Mouse (Mus musculus): ENCODE data around the gene Ppp1r12a. TPM values are rescaled to one million over a fixed set of nuclear protein-coding genes. Genes with fewer than 3 reads are reported as not detected.

Ppp1r12a gene
- polyA plus RNA-seq, 1 experiment from 2014 or later: 69.6 TPM

- DNase-seq (ENCODE audit: low spot score) (no peak), ATAC-seq (ENCODE audit: low FRiP score) (no peak)
- Histone ChIP-seq H3K27me3 (ENCODE audit: control insufficient read depth, insufficient read depth, low read length) (no peaks in the 10 kb centered on the region), H3K4me3 (replicated peaks; ENCODE audit: low read length) (no peak overlapping the region), H3K9me3 (ENCODE audit: control insufficient read depth, low read length) (no peaks in the 10 kb centered on the region), H3K9ac (no peak overlapping the region), H3K27ac (no peak overlapping the region), H3K36me3 (replicated peaks; ENCODE audit: control insufficient read depth, insufficient read depth) (peaks cover 13% of the 10 kb centered on the region; the same call in 1 of the 2 replicates), H3K4me1 (replicated peaks; ENCODE audit: control insufficient read depth, insufficient read depth, low read length) (no peaks in the 10 kb centered on the region), H3K4me2 (replicated peaks) (no peak overlapping the region)
These were observed 41.4 kb downstream of the Ppp1r12a start for GRCm38 (mm10) chr10:108203440-108203839.

GRCm38 (mm10) chr10:108209396-108209795 is 47.4 kb downstream of the Ppp1r12a start:
- peaks cover 9% of the 10 kb centered on the region; the same call in 1 of the 2 replicates for H3K36me3 ChIP-seq (replicated peaks; ENCODE audit: control insufficient read depth, insufficient read depth)
- H3K9me3 ChIP-seq (ENCODE audit: control insufficient read depth, low read length): no peaks in the 10 kb centered on the region
- H3K4me1 ChIP-seq (replicated peaks; ENCODE audit: control insufficient read depth, insufficient read depth, low read length): no peaks in the 10 kb centered on the region

GRCm38 (mm10) chr10:108224413-108224812 is 62.4 kb downstream of the Ppp1r12a start:
- 89% methylated on average over 5 of the region's 5 CpGs for WGBS
- no peaks in the 10 kb centered on the region for H3K4me1 ChIP-seq (replicated peaks; ENCODE audit: control insufficient read depth, insufficient read depth, low read length)

More at GRCm38 (mm10) chr10:108209396-108209795, 47.4 kb downstream of the Ppp1r12a start:
- no peak overlapping the region for H3K4me3 ChIP-seq (replicated peaks; ENCODE audit: low read length)
- WGBS: 69% methylated on average over 5 of the region's 5 CpGs
- no peaks in the 10 kb centered on the region for H3K27me3 ChIP-seq (ENCODE audit: control insufficient read depth, insufficient read depth, low read length)
- no peak overlapping the region for H3K9ac ChIP-seq
- no peak for ATAC-seq (ENCODE audit: low FRiP score)
- H3K27ac ChIP-seq: no peak overlapping the region
- no peak for DNase-seq (ENCODE audit: low spot score)
- H3K4me2 ChIP-seq (replicated peaks): no peak overlapping the region

GRCm38 (mm10) chr10:108237049-108237448 is 75.1 kb downstream of the Ppp1r12a start:
- Histone ChIP-seq H3K4me2 (replicated peaks) (no peak overlapping the region), H3K27ac (no peak overlapping the region), H3K27me3 (ENCODE audit: control insufficient read depth, insufficient read depth, low read length) (no peaks in the 10 kb centered on the region), H3K4me3 (replicated peaks; ENCODE audit: low read length) (no peak overlapping the region), H3K9ac (no peak overlapping the region), H3K4me1 (replicated peaks; ENCODE audit: control insufficient read depth, insufficient read depth, low read length) (no peaks in the 10 kb centered on the region), H3K36me3 (replicated peaks; ENCODE audit: control insufficient read depth, insufficient read depth) (peaks cover 40% of the 10 kb centered on the region), H3K9me3 (ENCODE audit: control insufficient read depth, low read length) (no peaks in the 10 kb centered on the region)
- 97% methylated on average over 3 of the region's 3 CpGs for whole genome bisulfite sequencing
- ATAC-seq (ENCODE audit: low FRiP score) (no peak), DNase-seq (ENCODE audit: low spot score) (no peak)

More at GRCm38 (mm10) chr10:108224413-108224812, 62.4 kb downstream of the Ppp1r12a start:
- Histone ChIP-seq H3K9ac (no peak overlapping the region), H3K36me3 (replicated peaks; ENCODE audit: control insufficient read depth, insufficient read depth) (peaks cover 4% of the 10 kb centered on the region; the same call in 1 of the 2 replicates), H3K27me3 (ENCODE audit: control insufficient read depth, insufficient read depth, low read length) (no peaks in the 10 kb centered on the region), H3K4me2 (replicated peaks) (no peak overlapping the region), H3K4me3 (replicated peaks; ENCODE audit: low read length) (no peak overlapping the region), H3K27ac (no peak overlapping the region), H3K9me3 (ENCODE audit: control insufficient read depth, low read length) (no peaks in the 10 kb centered on the region)
- ATAC-seq (ENCODE audit: low FRiP score) (no peak), DNase-seq (ENCODE audit: low spot score) (no peak)

- Histone ChIP-seq H3K36me3 (replicated peaks; ENCODE audit: control insufficient read depth, insufficient read depth) (peaks cover 46% of the 10 kb centered on the region), H3K27me3 (ENCODE audit: control insufficient read depth, insufficient read depth, low read length) (no peaks in the 10 kb centered on the region), H3K4me1 (replicated peaks; ENCODE audit: control insufficient read depth, insufficient read depth, low read length) (no peaks in the 10 kb centered on the region), H3K4me3 (replicated peaks; ENCODE audit: low read length) (no peak overlapping the region), H3K27ac (no peak overlapping the region), H3K4me2 (replicated peaks) (no peak overlapping the region), H3K9ac (no peak overlapping the region), H3K9me3 (ENCODE audit: control insufficient read depth, low read length) (no peaks in the 10 kb centered on the region)
- WGBS: 74% methylated on average over 10 of the region's 10 CpGs
- ATAC-seq (ENCODE audit: low FRiP score) (no peak), DNase-seq (ENCODE audit: low spot score) (no peak)
These were observed 77.1 kb downstream of the Ppp1r12a start for GRCm38 (mm10) chr10:108239061-108239460.

- DNase-seq (ENCODE audit: low spot score) (no peak), ATAC-seq (ENCODE audit: low FRiP score) (no peak)
- Histone ChIP-seq H3K27me3 (ENCODE audit: control insufficient read depth, insufficient read depth, low read length) (no peaks in the 10 kb centered on the region), H3K4me2 (replicated peaks) (no peak overlapping the region), H3K9ac (no peak overlapping the region), H3K4me1 (replicated peaks; ENCODE audit: control insufficient read depth, insufficient read depth, low read length) (no peaks in the 10 kb centered on the region), H3K36me3 (replicated peaks; ENCODE audit: control insufficient read depth, insufficient read depth) (peaks cover 49% of the 10 kb centered on the region), H3K4me3 (replicated peaks; ENCODE audit: low read length) (no peak overlapping the region), H3K27ac (no peak overlapping the region), H3K9me3 (ENCODE audit: control insufficient read depth, low read length) (no peaks in the 10 kb centered on the region)
- WGBS: 86% methylated on average over 12 of the region's 12 CpGs
These were observed 88.7 kb downstream of the Ppp1r12a start for GRCm38 (mm10) chr10:108250710-108251109.

- Histone ChIP-seq H3K27me3 (ENCODE audit: control insufficient read depth, insufficient read depth, low read length) (no peaks in the 10 kb centered on the region), H3K4me2 (replicated peaks) (no peak overlapping the region), H3K9ac (no peak overlapping the region), H3K4me1 (replicated peaks; ENCODE audit: control insufficient read depth, insufficient read depth, low read length) (no peaks in the 10 kb centered on the region), H3K4me3 (replicated peaks; ENCODE audit: low read length) (no peak overlapping the region), H3K9me3 (ENCODE audit: control insufficient read depth, low read length) (no peaks in the 10 kb centered on the region), H3K36me3 (replicated peaks; ENCODE audit: control insufficient read depth, insufficient read depth) (peaks cover 50% of the 10 kb centered on the region), H3K27ac (no peak overlapping the region)
- ATAC-seq (ENCODE audit: low FRiP score) (no peak), DNase-seq (ENCODE audit: low spot score) (no peak)
- 86% methylated on average over 1 of the region's 2 CpGs for WGBS
These were observed 89.2 kb downstream of the Ppp1r12a start for GRCm38 (mm10) chr10:108251181-108251580.

GRCm38 (mm10) chr10:108255812-108256376 is 93.9 kb downstream of the Ppp1r12a start:
- Histone ChIP-seq H3K9ac (no peak overlapping the region), H3K36me3 (replicated peaks; ENCODE audit: control insufficient read depth, insufficient read depth) (peaks cover 58% of the 10 kb centered on the region), H3K27me3 (ENCODE audit: control insufficient read depth, insufficient read depth, low read length) (no peaks in the 10 kb centered on the region), H3K27ac (no peak overlapping the region), H3K4me2 (replicated peaks) (no peak overlapping the region), H3K4me1 (replicated peaks; ENCODE audit: control insufficient read depth, insufficient read depth, low read length) (no peaks in the 10 kb centered on the region), H3K9me3 (ENCODE audit: control insufficient read depth, low read length) (no peaks in the 10 kb centered on the region), H3K4me3 (replicated peaks; ENCODE audit: low read length) (no peak overlapping the region)
- DNase-seq (ENCODE audit: low spot score): no peak
- ATAC-seq (ENCODE audit: low FRiP score): no peak
- 91% methylated on average over 7 of the region's 7 CpGs for WGBS

- Histone ChIP-seq H3K27ac (no peak overlapping the region), H3K4me2 (replicated peaks) (no peak overlapping the region), H3K4me3 (replicated peaks; ENCODE audit: low read length) (no peak overlapping the region), H3K27me3 (ENCODE audit: control insufficient read depth, insufficient read depth, low read length) (no peaks in the 10 kb centered on the region), H3K36me3 (replicated peaks; ENCODE audit: control insufficient read depth, insufficient read depth) (peaks cover 69% of the 10 kb centered on the region), H3K4me1 (replicated peaks; ENCODE audit: control insufficient read depth, insufficient read depth, low read length) (no peaks in the 10 kb centered on the region), H3K9me3 (ENCODE audit: control insufficient read depth, low read length) (no peaks in the 10 kb centered on the region), H3K9ac (no peak overlapping the region)
- ATAC-seq (ENCODE audit: low FRiP score): no peak
- 93% methylated on average over 10 of the region's 10 CpGs for WGBS
- DNase-seq (ENCODE audit: low spot score): no peak
These were observed 98.9 kb downstream of the Ppp1r12a start for GRCm38 (mm10) chr10:108260931-108261330.

GRCm38 (mm10) chr10:108264641-108265040 is 102.6 kb downstream of the Ppp1r12a start:
- Histone ChIP-seq H3K9ac (no peak overlapping the region), H3K4me1 (replicated peaks; ENCODE audit: control insufficient read depth, insufficient read depth, low read length) (no peaks in the 10 kb centered on the region), H3K4me2 (replicated peaks) (no peak overlapping the region), H3K4me3 (replicated peaks; ENCODE audit: low read length) (no peak overlapping the region), H3K27me3 (ENCODE audit: control insufficient read depth, insufficient read depth, low read length) (no peaks in the 10 kb centered on the region), H3K9me3 (ENCODE audit: control insufficient read depth, low read length) (no peaks in the 10 kb centered on the region), H3K27ac (no peak overlapping the region), H3K36me3 (replicated peaks; ENCODE audit: control insufficient read depth, insufficient read depth) (peaks cover 73% of the 10 kb centered on the region)
- ATAC-seq (ENCODE audit: low FRiP score) (no peak), DNase-seq (ENCODE audit: low spot score) (no peak)
- 92% methylated on average over 27 of the region's 27 CpGs for WGBS
